Mouse (Mus musculus) ES-Bruce4 (cell line): ENCODE results near the gene Zfp398. TPM values are rescaled to one million over a fixed set of nuclear protein-coding genes. Genes with fewer than 3 reads are reported as not detected.
A peak's percentile ranks its signal among the peaks of the same experiment; 100 is the strongest.
"Not testable (repeated sequence)": the region's sequence is repeated elsewhere in the genome, so short reads cannot be mapped to it uniquely, and the experiment has no call there.

Source experiments
- H3K27ac ChIP-seq: 2 replicates; pipeline ENCODE4 v1.5.1; 2012; ENCODE audit warnings: low read length, inconsistent platforms; ENCODE audit not compliant: insufficient read depth
- H3K27me3 ChIP-seq: 2 replicates; pipeline ENCODE4 v1.6.1; 2012; ENCODE audit warnings: mild to moderate bottlenecking, low read length, inconsistent platforms; ENCODE audit not compliant: control insufficient read depth, poor library complexity, insufficient read depth, severe bottlenecking
- H3K36me3 ChIP-seq: 2 replicates; pipeline ENCODE4 v1.6.1; 2012; ENCODE audit warnings: inconsistent platforms, mild to moderate bottlenecking, low read length, moderate library complexity; ENCODE audit not compliant: control insufficient read depth, poor library complexity, insufficient read depth, severe bottlenecking
- H3K4me1 ChIP-seq: one replicate; pipeline ENCODE4 v1.8.1; 2011; ENCODE audit warnings: low read length; ENCODE audit not compliant: control insufficient read depth, insufficient read depth
- H3K4me3 ChIP-seq: 2 replicates; pipeline ENCODE4 v1.5.1; 2011; ENCODE audit warnings: low read depth, mild to moderate bottlenecking, low read length
- H3K9ac ChIP-seq: 2 replicates; pipeline ENCODE4 v1.6.1; 2012; ENCODE audit warnings: low read depth, mild to moderate bottlenecking, inconsistent platforms; ENCODE audit not compliant: poor library complexity, severe bottlenecking
- H3K9me3 ChIP-seq: replicated peaks from 2 replicates; pipeline ENCODE4 v1.6.1; 2012; ENCODE audit warnings: mild to moderate bottlenecking, low read length, inconsistent platforms; ENCODE audit not compliant: control insufficient read depth, poor library complexity, insufficient read depth, severe bottlenecking
- CTCF ChIP-seq: IDR thresholded peaks from one replicate; pipeline ENCODE4 v1.8.1; 2011; ENCODE audit warnings: low read depth, low read length
- EP300 ChIP-seq: IDR thresholded peaks from 2 replicates; pipeline ENCODE4 v1.6.1; 2011; ENCODE audit warnings: low read depth, low read length; ENCODE audit not compliant: insufficient read depth
- POLR2A ChIP-seq: IDR thresholded peaks from one replicate; pipeline ENCODE4 v1.8.1; 2011; ENCODE audit warnings: low read length; ENCODE audit not compliant: insufficient read depth
- polyA plus RNA-seq: library from polyadenylated mRNA; stranded (reverse); fragments of >200 nt; gene quantifications from 2 replicates; pipeline ENCODE4 v1.2.4, GENCODE M21; 2011; ENCODE audit warnings: low read depth; ENCODE audit not compliant: missing spikeins, insufficient read depth, insufficient read length

Gene Zfp398
- polyA plus RNA-seq, 1 experiment: 3.0 TPM

DNA sequence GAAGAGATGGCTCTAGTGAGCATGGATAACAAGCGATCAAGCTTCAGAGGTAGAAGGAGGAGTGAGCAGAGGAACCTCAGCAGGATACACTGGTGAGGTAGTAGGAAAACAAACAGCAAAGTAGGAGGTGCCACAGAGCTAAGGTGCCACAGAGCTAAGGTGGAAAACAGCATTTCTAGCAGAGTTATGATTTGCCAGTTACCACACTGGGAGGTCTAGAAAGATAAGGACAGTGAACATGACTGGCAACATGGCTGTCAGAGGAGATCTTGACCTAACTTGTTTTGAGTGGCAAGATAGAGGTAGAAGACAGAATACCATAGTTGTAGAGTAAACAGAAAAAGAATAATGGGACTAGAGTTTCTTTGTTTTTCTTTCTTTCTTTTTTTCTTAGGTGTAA, 6.9 kb downstream of the Zfp398 start:
- Histone ChIP-seq H3K27me3 (0 out of 2 replicates have a peak, but pooled peaks cover 1% of the 10 kb centered on the region), H3K27ac (no peak overlapping the region), H3K4me1 (no peaks in the 10 kb centered on the region), H3K9me3 (no peaks in the 10 kb centered on the region), H3K4me3 (no peak overlapping the region), H3K36me3 (no peaks in the 10 kb centered on the region), H3K9ac (no peak overlapping the region)
- TF ChIP-seq POLR2A (no peak), EP300 (no peak), CTCF (no peak)

DNA sequence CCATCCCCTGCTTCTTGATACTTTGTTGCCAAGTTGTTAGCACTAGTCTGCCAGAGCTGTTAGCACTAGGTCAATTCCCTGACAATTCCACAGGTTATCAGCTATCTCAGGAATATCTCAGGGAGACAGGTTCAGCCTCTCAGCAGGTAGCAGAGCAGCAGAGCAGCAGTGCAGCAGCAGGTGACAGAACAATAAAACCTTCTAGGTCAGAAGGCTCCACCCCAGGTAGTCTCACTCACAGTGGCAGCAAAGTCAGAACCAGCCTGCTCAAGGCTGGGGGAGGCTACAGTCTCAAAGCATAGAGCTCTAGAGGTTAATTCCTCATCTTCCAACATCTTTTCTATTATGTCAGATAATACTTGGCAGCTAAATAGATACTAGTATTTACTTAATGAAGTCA, 10.3 kb downstream of the Zfp398 start:
- TF ChIP-seq POLR2A: no peak
- TF ChIP-seq CTCF: no peak
- TF ChIP-seq EP300: no peak
- H3K9ac ChIP-seq: no peak overlapping the region
- H3K27me3 ChIP-seq: no peaks in the 10 kb centered on the region
- no peak overlapping the region for H3K4me3 ChIP-seq
- no peak overlapping the region for H3K27ac ChIP-seq
- no peaks in the 10 kb centered on the region for H3K4me1 ChIP-seq
- H3K36me3 ChIP-seq: no peaks in the 10 kb centered on the region
- no peaks in the 10 kb centered on the region for H3K9me3 ChIP-seq

DNA sequence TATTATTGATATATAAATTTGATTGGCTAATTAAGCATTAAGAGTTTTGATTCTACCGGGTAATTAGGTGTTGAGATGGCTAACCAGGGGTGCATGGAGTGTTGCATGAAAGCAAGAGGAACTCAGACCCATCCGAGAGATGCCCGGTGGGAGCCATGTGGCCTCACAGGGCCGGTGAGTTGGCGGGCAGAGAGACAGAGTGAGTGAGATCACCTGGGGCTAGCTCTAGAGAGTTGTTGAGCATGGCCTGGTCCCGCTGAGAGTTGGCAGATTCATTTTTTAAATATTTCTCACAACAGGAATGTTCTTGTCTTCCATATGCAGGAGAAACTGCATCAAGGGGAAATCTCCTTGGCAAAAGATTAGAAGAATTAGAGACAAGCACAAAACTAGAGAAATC, 21.8 kb downstream of the Zfp398 start:
- H3K9ac ChIP-seq: no peak overlapping the region
- H3K4me1 ChIP-seq: no peaks in the 10 kb centered on the region
- TF ChIP-seq CTCF: no peak
- TF ChIP-seq EP300: no peak
- TF ChIP-seq POLR2A: no peak
- H3K27ac ChIP-seq: no peak overlapping the region
- H3K9me3 ChIP-seq: peaks cover 6% of the 10 kb centered on the region
- H3K4me3 ChIP-seq: no peak overlapping the region
- no peaks in the 10 kb centered on the region for H3K27me3 ChIP-seq
- no peaks in the 10 kb centered on the region for H3K36me3 ChIP-seq

DNA sequence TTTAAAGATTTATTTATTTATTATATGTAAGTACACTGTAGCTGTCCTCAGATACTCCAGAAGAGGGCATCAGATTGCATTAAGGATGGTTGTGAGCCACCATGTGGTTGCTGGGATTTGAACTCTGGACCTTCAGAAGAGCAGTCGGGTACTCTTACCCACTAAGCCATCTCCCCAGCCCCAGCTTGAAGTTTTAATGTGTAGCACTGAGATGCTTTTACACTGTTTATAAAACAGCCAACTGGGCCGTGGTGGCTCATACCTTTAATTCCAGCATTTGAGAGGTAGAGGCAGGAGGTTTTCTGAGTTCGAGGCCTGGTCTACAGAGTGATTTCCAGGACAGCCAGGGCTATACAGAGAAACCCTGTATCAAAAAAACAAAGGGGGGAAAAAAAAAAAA, 22.3 kb downstream of the Zfp398 start:
- not testable (repeated sequence) for H3K27me3 ChIP-seq, H3K36me3 ChIP-seq, H3K27ac ChIP-seq, H3K9ac ChIP-seq, H3K9me3 ChIP-seq, H3K4me1 ChIP-seq, H3K4me3 ChIP-seq

DNA sequence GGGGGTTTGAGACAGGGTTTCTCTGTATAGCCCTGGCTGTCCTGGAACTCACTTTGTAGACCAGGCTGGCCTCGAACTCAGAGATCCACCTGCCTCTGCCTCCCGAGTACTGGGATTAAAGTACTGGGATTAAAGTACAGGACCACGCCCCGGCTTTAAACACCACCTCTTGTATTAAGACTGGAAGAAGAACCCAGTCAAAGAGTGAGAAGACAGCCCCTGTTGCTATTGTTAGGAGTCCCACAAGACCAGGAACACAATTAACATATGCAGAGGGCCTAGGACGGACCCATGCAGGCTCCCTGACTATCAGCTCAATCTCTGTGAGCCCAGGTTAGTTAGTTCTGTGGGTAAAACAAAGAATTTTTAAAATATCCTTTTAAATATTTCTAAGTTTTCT, 36.8 kb downstream of the Zfp398 start:
- no peak overlapping the region for H3K9ac ChIP-seq
- H3K4me3 ChIP-seq: no peak overlapping the region
- no peaks in the 10 kb centered on the region for H3K4me1 ChIP-seq
- no peak for TF ChIP-seq EP300
- no peak for TF ChIP-seq CTCF
- no peak for TF ChIP-seq POLR2A
- H3K36me3 ChIP-seq: no peaks in the 10 kb centered on the region
- H3K27me3 ChIP-seq: no peaks in the 10 kb centered on the region
- H3K27ac ChIP-seq: no peak overlapping the region
- no peaks in the 10 kb centered on the region for H3K9me3 ChIP-seq

DNA sequence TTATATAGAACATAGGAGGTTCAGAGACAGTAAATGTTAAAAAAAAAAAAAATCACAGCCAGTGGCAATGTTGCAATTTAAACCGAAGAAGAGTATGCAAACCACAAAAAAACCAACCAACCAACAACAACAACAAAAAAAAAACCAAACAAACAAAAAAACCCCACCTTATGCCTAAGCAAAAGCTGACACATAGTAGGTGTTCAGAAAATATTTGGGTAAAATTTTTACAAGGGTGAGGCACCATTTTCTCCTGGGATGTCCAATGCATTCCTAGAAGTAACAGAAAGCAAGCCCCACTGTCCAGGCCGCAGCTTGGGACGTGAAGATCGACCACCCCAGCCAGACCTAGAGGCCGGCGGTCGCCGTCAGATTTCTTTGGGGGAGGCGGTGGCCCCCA, 41.6 kb downstream of the Zfp398 start, which contains the start of gene Zfp282:
Zfp282 (plus strand) TSS at position 147 of the 400 bp plus-strand sequence.
- no peaks in the 10 kb centered on the region for H3K9me3 ChIP-seq
- no peaks in the 10 kb centered on the region for H3K36me3 ChIP-seq
- no peaks in the 10 kb centered on the region for H3K27me3 ChIP-seq
- H3K4me3 ChIP-seq: peak within 1 kb of the TSS; percentile 83
- no peaks in the 10 kb centered on the region for H3K4me1 ChIP-seq
- TF ChIP-seq CTCF: no peak
- no peak for TF ChIP-seq POLR2A
- no peak for TF ChIP-seq EP300
- peak within 1 kb of the TSS; percentile 46; the same call in 1 of the 2 replicates for H3K27ac ChIP-seq
- peak within 1 kb of the TSS; percentile 86 for H3K9ac ChIP-seq
